Mouse (Mus musculus) spleen, adult 2 months (tissue): ENCODE measurements around the gene Hist1h2ah.

ENCODE experiments used
- CTCF ChIP-seq: fragments of 200-500 bp; IDR thresholded peaks from 2 replicates; pipeline ENCODE4 v1.5.1; 2011; ENCODE audit warnings: mild to moderate bottlenecking, inconsistent platforms; ENCODE audit not compliant: insufficient read depth, insufficient read length, insufficient replicate concordance; ENCODE audit errors: extremely low read depth
- POLR2A ChIP-seq: fragments of 200-500 bp; IDR thresholded peaks from 2 replicates; pipeline ENCODE4 v1.6.1; 2011; ENCODE audit warnings: low read depth, low read length, inconsistent platforms

DNA sequence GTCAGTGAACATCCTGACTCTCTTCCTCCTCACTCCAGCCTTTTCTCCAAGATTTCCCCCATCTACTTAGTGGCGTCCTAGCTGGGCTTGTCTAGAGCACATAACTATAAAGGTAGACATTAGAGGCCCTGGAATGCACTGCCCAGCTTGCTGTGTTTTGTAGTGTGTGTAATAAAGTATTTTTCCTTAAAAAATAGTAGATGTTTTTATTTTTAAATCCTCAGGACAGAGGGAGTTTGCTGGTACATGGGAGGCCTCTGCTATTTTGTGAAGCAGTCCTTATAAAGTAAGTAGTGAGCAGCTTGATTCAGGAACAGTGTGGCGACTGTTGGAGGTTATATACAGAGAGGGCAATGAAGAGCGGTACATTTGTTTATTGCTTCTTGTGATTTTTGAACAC is 26.7 kb downstream of the Hist1h2ah start:
- no peak for TF ChIP-seq CTCF
- no peak for TF ChIP-seq POLR2A
